Mouse (Mus musculus) regulatory T cell (primary cell): ENCODE data around the gene Slc31a2.

Experiments
- in situ Hi-C: fragments of 300-600 bp; cut with MboI, MseI; formaldehyde crosslinking; loops from one replicate; pipeline ENCODE4 v1.15.1; 2025; ENCODE audit warnings: high pct_unique_total_duplicates

Slc31a2 gene

DNA sequence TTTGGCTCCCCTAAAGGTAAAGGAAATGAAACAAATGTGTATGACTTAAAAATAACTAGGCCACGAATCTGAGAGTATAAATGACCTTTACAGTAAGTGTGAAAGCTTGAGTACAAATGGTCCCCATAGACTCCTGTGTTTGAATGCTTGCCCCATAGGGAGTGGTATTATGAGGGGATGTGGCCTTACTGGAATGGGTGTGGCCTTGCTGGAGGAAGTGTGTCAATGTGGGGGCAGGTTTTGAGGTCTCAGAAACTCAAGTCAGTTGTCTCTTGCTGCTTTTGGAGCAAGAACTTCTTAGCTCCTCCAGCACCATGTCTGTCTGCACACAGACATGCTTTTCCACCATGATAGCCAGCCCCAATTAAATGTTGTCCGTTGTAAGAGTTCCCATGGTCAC lies 54.1 kb downstream of the Slc31a2 start:
- in situ Hi-C loops, result no loop called here

DNA sequence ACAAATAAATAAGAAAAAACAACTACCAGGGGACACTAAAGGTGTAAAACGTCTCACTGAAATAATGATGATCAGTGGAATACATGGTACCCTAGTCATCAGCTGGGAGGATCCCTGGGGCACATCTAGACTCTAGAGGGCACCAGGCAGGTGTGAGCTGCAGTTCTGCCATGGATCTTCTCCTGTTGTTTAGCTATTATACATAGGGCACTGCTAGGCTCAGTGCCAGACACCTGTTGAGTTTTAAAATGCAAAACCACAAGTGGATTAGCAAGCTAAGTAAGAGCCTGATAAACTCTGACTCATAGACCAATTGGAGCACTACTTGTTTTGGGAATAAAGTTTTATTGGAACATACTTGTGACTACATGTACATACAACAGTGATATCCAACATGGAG lies 55.9 kb downstream of the Slc31a2 start:
- in situ Hi-C loops, result no loop called here

DNA sequence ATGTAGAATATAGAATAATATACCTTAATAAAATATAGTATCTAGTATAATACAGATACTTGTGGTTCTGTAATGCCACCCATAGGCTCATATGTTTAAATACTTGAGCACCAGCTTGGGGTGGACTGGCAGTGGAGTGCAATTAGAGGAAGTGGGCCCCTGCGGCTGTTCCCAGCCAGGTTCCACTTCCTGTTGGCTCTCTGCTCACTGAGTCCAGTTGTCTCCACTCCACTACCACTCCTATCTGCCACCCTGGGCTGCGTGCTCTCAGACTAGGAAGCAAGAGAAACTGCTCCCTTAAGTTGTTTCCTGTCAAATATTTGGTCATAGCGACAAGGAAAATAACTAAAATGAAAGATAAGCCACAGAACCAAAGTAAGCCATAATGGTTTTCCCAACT lies 60.3 kb downstream of the Slc31a2 start:
- in situ Hi-C loops, result no loop called here

- in situ Hi-C loops, result no loop called here
Observed at GRCm38 (mm10) chr4:62326111-62326510, 63.7 kb downstream of the Slc31a2 start.

DNA sequence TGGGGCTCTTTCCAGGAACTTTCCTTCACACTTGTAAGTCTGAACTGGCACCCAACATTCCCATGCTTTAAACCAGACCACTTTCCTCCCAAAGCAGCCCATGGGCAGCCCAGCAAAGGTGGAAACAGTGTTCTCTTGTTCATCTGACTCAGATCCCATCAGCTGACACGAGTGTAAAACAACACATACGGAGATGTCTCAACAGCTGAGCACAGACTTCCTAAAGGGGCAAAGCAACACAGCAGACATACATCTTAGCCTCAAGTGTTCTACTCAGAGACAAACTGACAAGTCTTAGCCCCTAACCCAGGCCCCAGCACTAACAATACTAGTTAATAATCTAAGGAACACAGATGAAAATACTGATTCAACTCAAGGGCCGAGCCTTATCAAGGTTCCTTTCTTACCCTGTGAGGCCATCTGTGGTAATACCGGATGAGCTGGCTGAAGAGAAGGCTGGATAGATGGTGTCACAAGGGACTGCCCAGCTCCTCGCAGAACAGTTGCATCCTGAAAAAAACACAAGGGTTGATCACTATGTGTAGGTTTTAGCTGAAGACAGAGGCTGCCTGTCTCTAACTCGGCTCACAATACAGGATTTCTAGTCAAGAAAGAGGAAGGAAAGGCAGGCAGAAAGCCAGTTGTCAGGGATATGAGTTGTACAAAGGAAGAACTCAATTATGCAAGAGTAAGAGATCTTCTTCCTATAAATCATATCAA lies 66.7 kb downstream of the Slc31a2 start:
- in situ Hi-C loops, result no loop called here

- in situ Hi-C loops, result no loop called here
Observed at GRCm38 (mm10) chr4:62331977-62332376, 69.6 kb downstream of the Slc31a2 start.

- in situ Hi-C loops, result no loop called here
Observed at GRCm38 (mm10) chr4:62338536-62338935, 76.2 kb downstream of the Slc31a2 start.

DNA sequence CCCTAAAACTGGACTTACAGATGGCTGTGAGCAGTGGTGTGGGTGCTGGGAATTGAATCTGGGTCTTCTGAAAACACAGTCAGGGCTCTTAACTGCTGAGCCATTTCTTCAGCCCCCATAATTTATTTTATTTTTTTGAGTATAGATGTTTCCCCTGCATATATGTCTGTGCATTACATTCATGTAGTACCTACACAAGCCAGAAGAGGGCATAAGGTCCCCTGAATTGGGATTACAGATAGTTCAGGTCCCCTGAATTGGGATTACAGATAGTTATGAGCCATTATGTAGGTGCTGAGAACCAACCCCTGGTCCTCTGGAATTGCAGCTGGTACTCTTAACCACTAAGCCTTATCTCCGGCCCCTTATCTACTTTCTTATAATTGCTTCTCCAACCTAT lies 81.6 kb downstream of the Slc31a2 start:
- in situ Hi-C loops, result no loop called here

DNA sequence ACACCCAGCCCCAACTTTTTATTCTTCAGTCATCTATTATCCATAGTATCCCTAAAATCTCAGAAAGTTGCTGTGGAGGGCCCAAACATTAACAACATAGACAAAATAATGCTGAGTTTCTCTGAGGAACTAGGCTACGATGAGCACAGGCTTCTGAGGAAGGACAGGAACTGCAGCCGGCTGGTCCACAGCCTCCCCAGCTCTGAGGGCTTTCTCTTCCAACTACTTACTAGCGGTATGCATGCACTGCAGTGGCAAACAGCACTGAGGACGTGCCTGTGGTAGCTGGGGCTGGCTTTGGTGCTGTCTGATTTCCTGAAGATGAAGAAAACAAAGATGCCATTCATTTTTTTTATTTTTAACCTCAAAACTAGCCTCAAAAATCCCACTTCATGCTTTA lies 83.5 kb downstream of the Slc31a2 start:
- in situ Hi-C loops, result no loop called here

GRCm38 (mm10) chr4:62347605-62348328 lies 85.4 kb downstream of the Slc31a2 start:
- in situ Hi-C loops, result no loop called here
